Mouse (Mus musculus) adrenal gland, adult (tissue): ENCODE data around the gene Myh14.

Experiments used
- DNase-seq, 2 experiments: peaks; one replicate each; pipeline ENCODE4 v3.0.0; 2022 to 2023; ENCODE audit warnings: low spot score in 1 of 2; ENCODE audit not compliant: inconsistent age in 2 of 2

Myh14 gene

DNA sequence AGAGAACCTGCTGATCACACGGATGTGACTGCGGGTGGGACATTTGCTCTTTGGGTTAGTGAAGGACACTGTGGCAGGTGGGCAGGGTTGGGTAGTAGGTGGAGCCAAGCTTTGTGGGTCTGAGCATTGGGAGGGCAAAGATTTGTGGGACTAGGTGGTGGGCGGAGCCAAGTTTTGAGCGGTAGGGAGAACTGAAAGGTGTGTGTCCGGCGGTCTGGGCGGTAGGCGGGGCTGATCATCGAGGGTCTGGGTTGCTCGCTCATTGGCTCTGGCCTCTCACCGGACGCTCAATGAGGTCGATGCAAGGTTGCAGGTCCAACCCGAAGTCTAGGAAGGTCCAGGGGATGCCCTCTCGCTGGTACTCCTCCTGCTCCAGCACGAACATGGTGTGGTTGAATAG, 32.0 kb downstream of the Myh14 start:
- DNase-seq: no peak

DNA sequence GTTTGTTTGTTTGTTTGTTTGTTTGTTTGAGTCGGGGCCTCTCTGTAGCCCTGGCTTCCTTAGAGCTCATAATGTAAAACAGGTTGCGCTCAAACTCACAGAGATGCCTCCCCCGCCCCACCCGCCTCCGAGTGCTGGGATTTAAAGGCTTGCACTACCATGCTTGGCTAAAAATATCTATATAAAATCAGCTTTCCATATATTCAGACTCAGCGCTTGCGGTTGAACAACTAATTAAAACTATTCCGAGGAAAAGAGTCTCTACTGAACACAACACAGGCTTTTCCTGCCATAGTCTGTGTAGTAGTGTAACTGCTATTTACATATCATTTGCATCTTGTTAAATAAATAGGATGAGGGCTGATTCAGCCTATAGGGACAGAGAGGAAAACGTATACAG, 34.0 kb downstream of the Myh14 start:
- DNase-seq: no peak

DNA sequence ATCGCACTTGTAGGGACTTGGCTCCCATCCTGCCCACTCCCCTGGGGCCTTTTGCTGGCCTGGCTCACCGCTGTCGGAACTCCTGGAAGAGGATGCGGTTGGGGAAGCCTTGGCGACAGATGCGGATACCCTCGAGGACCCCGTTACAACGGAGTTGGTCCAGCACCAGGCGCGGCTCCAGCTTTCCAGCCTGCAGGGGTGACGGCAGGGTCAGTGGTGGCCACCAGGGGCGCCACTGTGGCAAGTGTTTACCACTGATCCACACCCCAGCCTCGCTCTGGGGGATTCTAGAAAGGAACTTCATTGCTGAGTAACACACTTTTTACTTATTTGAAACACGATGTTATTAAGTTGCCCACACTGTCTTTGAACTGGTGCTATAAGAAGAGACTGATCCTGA, 37.2 kb downstream of the Myh14 start:
- no peak for DNase-seq

DNA sequence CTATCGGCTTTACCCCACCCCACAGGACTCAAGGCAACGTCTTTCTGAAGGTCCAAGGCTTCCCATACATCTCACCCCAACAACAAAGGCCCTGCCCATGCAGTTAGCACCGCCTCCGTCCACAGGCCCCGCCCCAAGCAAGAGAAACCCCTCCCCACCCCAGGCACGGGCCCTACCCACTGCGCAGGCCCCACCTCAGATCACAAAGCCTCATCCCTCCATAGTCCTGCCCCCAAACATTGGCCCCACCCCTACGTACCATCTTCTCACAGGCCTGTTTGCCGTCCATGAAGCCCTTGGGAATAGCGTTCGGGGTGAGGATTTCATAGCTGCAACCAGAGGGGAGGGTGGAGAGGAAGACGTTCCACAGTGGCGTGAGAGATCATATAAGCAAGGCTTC, 38.0 kb downstream of the Myh14 start:
- no peak for DNase-seq

DNA sequence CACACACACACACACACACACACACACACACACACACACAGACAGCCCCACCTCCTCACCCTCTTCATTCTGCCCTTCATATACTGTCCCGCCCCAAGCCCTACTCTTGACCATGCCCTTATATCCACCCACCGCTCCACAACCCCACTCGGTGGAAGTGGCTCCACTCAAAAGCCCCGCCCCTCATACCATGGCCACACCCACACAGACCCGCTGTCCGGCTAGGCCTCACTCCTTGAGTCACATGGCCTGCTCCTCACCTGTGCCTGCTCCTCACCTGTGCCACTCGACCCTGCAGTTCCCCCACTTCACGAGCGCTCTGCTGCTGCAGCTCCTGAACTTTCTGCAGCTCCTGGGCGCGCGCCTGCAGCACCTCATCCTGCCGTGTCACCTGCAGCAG, 40.2 kb downstream of the Myh14 start:
- DNase-seq: no peak

DNA sequence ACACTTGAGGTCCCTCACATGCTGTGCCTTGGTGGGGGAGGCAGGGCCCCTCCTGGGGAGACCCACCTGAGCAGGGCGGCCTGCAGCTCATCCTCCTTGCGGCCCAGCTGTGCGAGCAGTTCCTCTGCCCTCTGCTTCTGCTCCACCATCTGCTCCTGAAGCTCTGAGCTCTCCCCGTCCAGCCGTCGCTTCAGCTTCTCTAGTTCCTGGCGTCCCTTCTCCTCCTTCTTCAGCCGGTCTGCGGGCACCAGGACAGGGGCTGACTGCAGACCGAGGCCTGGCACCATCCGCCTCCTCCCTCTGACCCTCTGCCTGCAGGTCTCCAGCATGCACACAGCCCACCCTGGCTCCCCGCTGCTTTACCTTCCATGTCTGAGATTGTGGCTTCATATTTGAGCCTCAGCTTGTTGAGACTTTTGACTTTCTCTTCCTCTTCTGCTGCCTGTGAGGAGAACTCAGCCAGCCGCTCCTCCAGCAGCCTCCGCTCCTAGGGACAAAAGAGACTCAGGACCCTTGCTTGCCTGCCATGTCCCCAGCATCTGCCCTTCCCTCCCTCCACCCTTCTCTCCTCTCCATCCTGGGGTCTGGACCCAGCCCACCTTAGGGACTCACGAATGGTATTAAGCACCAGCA, 42.1 kb downstream of the Myh14 start:
- DNase-seq: no peak

DNA sequence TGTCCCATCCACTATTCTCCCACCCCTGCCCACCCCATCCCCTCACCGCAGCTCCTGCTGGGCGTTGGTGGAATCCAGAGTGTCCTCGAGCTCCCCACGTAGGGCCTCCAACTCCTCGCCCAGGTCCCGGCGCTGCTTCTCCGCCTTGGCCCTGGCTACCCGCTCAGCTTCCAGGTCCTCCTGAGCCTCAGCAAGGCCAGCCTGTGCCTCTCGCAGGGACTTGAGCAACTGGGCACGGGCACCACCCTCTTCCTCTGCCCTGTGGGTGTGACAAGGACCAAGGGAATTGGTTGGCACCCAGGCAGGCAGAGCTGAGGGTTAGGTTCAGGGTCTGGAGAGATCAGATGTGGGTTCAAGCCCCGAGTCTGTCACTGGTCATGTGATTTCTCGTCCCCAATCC, 43.7 kb downstream of the Myh14 start:
- no peak for DNase-seq

DNA sequence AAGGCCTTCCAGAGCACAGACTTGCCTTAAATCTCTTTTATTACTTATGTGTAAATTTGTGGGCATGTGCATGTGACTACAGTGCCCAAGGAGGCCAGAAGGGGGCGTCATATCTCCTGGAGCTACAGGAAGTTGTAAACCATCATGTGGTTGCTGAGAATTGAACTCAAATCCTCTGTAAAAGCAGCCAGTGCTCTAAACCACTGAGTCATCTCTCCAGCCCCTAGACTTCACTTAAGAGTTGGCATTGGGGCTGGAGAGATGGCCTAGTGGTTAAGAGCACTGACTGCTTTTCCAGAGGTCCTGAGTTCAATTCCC, 44.6 kb downstream of the Myh14 start:
- DNase-seq: no peak

DNA sequence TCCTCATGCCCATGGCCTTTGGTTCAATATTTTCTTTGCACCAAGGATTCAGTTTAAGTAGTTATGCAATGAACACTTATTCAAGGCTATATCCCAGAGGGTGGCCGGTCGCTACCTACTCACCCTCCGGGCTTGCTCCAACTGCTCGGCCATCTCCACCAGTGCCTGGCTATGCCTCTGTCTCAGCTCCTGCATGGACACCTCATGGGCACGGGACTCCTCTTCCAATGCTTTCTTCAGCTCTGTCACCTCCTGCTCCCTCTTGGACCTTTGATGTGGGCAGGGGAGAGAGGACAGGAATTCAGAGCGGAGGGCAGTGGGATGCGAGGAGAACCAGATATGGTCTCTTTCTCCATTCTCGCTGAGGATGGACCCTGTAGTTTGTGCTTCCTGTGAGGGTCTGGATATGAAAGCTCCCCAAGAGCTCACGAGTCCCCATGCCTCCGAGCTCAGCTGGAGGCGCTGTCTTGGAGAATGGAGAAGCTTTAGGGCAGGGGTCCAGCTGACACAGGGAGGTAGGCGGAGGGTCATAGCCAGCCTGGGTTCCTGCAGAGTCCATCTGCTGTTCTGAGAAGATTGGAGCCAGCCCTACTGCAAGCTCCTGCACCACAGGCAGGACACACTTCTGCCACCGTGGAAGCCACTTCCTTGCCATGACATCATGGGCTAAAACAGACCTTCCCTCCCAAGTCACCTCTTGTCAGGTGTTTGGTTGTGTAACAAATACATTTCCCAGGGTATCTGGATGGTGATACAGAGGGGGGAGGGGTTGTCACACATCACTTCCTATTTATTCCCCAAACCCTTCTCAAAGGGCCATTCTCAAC, 45.2 kb downstream of the Myh14 start:
- DNase-seq: no peak

DNA sequence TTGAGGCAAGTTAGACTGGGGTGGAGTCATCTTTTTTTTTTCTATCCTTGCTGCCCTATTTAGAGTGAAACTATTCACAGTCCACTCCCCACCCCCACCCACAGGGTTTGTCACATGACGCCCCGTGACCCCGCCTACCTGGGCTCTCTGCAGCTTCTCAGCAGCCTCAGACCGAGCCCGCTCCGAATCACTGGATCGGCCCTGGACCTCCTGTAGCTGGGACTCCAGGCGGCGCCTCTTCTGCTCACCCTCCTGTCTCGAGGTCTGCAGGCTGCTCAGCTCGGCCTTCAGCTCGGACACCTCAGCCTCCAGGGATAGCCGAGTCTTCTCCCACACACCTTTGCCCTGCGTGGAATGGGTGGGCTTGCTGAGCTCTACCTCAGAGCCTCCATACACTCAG, 45.8 kb downstream of the Myh14 start:
- DNase-seq: no peak

DNA sequence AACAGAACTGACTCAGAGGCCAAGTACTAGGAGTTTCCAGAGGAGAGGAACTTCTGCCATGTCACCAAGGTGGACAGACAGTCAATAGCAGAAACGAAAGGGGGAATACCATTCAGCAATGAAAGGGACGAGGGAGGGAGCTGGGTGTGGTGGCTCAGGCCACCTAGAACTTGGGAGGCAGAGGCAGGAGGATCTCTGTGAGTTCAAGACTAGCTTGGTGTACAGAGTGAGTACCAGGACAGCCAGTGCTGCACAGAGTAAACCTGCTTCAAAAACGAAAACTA, 46.2 kb downstream of the Myh14 start:
- no peak for DNase-seq

DNA sequence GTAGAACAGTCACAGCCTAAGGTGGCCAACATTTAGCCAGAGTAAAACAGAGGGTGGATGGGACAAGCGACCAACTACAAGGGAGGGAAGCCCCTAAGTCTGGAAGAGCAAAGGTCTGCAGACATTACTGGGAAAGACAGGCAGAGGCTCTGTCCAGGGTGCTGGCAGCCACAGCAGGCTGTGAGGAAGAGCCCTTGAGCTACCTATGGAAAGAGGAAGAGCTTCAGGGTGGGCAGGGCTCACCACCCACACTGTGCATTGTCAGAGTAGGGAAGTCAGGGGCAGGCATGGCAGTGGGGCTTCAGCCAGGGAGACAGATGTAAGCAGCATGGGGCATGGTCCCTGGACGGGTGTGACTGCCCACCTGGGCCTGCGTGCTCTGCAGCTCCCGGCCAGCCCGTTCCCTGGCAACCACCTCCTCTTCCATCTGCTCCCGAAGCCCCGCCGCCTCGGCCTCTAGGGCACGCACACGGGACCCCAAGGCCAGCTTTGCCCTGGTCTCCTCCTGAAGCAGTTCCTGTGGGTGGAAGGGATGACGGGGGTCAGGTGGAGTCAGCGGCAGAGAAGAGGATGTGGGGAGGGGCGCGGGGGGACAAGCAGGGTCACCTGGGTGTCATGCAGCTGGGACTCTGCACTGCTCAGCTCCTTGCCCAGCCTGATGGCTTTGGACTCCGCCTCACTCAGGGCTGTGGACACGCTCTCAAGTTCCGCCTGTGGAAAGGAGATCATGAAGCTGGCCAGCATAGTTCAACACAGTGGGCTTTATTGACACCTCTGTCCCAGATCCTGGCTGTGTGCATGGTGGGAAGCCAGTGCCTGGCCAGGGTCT, 46.7 kb downstream of the Myh14 start:
- no peak for DNase-seq

DNA sequence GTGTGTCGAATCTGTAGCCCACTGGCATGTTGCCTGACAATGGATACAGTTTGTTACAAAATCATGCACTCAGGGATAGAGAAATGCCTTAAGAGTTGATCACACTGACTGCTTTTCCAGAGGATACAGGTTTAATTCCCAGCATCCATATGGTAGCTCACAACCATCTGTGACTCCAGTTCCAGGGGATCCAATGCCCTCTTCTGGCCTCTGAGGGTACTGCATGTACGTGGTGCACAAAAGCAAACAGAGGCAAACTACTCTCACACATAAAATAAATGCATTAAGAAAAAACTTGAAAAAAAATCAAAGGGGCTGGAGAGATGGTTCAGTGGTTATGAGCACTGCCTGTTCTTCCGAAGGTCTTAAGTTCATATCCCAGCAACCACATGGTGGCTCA, 53.6 kb downstream of the Myh14 start:
- no peak for DNase-seq

DNA sequence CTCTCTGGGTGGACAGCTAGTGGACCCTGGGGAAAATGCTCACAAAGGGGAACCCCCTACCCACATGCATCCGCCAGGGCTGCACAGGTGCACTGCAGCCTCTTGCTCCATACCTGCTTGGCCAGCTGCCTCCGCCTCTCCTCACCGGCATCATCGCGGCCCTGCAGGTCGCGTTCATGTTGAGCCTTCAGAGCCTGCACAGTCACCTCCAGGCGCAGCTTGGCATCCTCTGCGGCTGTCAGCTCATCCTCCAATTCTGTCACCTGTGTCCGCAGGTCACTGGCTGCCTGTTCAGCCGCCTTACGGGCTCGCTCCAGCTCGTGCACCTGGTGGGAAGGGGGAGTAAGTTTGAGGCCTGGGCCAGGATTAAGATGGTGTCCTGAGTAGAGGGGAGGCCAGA, 54.7 kb downstream of the Myh14 start:
- no peak for DNase-seq

DNA sequence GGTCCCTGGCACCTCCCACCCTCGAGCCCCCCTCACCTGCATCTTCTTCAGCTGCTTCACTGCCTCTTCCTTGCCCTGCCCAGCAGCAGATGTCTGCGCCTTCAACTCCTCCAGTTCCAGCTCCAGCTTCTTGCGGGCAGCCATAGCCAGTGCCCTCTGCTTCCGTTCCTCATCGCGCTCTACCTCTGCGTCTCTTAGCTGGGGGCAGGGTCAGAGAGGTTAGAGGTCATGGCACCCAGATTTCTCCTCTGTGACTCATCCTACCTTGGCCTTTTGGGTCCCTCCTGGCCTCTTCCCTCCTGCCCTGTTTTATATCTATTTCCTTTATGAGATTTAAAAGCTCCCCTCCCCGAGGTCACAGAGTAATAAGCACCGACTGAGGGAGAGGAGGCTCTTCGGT, 55.3 kb downstream of the Myh14 start:
- DNase-seq: peak in 1 of 2 experiments; percentile 52

DNA sequence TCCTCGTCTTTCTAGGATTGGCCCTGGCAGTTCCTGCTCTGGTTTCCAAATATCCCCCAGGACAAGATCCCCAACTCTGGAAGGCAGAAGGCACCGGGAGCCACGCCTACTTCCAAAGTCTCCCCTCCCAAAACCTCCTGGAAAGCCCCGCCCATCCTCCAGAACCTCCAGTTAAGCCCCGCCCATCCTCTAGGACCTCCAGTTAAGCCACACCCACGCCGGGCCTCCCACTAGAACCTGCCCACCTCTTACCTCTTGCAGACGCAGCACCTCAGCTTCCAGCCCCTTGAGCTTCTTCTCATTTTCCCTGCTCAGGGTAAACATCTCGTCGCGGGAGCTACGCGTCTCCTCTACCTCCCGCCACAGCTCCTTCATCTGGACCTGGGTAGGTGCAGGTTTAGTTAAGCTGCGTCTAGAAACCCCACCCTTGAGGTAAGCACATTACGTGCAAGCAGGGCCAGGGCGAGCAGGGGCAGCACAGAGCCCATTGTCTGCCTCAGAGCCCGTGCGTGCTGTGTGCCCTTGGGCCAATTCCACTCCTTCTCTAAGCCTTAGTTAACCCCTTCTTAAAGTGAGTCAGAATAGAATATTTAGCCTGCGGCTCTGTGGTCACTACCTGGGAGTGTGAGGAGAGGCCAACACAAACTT, 56.5 kb downstream of the Myh14 start:
- no peak for DNase-seq

DNA sequence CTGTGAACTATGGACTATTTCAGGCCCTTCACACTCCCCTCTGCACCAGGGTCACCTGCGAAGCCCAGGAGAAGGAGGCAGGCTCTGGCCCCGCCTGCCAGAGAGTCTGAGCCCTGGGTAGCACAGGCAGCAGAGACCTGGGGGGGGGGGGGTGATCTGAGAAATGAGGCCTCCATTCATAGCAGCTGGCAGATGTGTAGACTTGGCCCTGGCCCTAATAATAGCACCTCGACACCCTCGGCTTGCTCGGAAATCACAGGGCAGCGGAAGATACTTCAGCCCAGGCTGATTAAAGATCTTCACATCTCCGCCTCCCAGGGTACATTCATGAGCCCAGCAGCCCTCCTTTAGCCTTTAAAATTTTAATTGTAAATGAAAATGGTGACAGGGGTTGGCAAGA, 58.5 kb downstream of the Myh14 start:
- no peak for DNase-seq

DNA sequence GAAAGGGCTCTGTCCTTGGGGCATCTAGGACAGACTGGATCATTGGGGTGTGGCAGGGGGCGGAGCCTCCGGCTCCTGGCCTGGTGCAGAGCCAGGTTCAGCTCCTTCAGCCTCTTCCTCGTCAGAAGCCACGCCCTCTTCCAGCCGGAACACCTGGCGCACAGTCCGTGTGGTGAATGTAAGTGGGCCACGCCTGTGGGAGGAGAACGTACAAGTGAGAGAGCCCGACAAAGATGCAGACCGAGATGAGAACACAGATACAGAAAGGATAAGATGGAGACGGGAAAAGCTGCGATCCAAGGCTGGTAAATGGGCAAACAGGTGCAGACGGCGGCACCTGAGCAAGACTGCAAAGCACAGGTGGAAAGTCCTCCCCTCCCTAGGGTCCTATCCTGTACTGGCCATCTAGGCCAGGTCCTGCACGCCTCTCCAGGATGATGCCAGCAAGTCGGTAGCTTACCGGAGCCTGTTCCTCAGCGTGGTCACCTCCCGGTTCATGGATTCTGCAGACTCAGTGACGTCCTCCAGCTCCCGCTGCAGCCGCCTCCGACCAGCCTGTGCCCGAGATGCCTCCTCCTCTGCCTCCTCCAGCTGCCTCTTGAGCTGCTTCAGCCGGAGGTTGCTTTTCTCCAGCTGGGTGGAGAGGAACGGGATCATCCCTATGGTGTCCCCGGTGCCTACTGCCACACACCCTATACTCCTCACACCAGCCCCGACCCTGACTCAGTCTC, 64.3 kb downstream of the Myh14 start:
- no peak for DNase-seq

DNA sequence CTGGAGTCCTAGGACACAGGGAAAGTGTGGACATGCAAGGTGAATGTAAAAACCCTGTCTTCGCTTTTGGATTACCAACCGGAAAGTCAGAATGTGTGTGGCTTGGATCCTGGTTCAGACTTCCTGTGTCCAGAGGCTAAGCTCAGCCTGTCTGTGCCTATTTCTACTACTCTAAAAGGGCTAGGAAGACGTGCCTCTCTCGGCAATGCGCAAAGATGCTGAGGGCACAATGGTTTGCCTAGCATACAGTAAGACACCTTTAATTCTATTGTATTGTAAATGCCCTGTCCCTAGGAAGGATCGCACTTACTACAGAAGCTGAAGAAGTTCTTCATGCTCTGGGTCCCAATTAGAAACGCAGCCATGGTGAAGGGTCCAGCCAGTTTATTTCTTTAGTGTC, 65.2 kb downstream of the Myh14 start:
- DNase-seq: no peak

DNA sequence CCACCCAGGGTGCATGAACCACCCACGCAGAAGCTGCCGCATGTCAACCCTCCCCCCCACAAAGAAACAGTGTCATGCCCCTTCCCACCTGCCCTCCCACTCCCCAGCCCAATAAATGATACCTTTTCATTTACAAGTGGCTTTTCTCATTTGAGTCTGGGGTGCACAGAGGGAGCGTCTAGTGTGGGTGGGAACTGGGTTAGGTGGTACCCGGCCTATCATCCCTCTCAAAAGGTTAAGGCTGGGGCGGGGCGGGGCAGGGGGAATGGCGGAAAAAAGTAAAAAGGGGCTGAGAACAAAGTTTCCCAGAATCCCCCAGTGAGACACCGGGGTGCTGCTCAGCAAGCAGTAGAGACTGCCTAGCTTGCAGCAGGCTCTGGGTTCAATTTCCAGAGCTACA, 66.0 kb downstream of the Myh14 start:
- no peak for DNase-seq

DNA sequence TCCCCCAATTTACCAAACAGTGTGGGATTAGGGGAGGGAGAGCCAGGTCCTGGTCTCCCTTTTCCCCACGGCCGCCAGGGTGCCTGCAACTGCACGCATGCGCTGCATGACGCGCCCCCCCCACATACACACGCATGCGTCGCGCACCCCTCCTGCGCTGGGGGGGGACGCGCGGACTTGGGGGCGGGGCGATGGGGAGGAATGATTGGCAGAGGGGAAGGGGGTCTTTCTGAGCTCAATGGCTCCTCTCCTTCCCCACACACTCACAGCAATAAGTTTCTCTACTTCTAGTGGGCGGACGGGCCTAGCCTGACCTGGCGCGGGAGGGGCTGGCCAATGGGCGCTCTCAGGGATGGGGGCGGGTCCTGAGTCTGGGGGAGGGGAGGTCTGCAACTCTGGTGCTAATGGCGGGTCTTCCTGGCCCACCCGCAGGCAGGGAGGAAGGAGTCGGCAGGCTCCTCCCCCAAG, 66.5 kb downstream of the Myh14 start:
- no peak for DNase-seq
